Mouse (Mus musculus) ES-E14 (cell line): ENCODE results near the gene Usp48. TPM values are rescaled to one million over a fixed set of nuclear protein-coding genes. Genes with fewer than 3 reads are reported as not detected.

Experiments used
- DNase-seq: peaks from one replicate; pipeline ENCODE4 v3.0.0-alpha.2; 2013; ENCODE audit warnings: low read depth, low spot score
- H3K27ac ChIP-seq: 2 replicates; pipeline ENCODE4 v1.5.1; 2012; ENCODE audit warnings: low read depth, mild to moderate bottlenecking, low read length, moderate library complexity, mixed read lengths; ENCODE audit not compliant: poor library complexity, insufficient read depth, severe bottlenecking
- H3K36me3 ChIP-seq: 2 replicates; pipeline ENCODE4 v1.6.1; 2012; ENCODE audit warnings: mild to moderate bottlenecking, low read length, moderate library complexity, mixed read lengths; ENCODE audit not compliant: control insufficient read depth, poor library complexity, insufficient read depth, severe bottlenecking
- H3K4me1 ChIP-seq, 2 experiments: fragments of 150-350 bp in 1 of 2; sonication (generic) in 1 of 2; 2 replicates each; pipeline ENCODE4 v1.6.1; 2012; ENCODE audit warnings: low read length in 2 of 2, mild to moderate bottlenecking in 1 of 2, mixed read lengths in 1 of 2; ENCODE audit not compliant: control insufficient read depth in 2 of 2, insufficient read depth in 2 of 2, poor library complexity in 1 of 2
- H3K4me3 ChIP-seq, 2 experiments: fragments of 150-350 bp in 1 of 2; sonication (generic) in 1 of 2; 2 replicates each; pipeline ENCODE4 v1.5.1; 2012; ENCODE audit warnings: low read length in 2 of 2, low read depth in 1 of 2, mild to moderate bottlenecking in 1 of 2, mixed read lengths in 1 of 2; ENCODE audit not compliant: insufficient read depth in 1 of 2, poor library complexity in 1 of 2, severe bottlenecking in 1 of 2
- H3K9ac ChIP-seq: 2 replicates; pipeline ENCODE4 v1.6.1; 2012; ENCODE audit warnings: low read depth, mild to moderate bottlenecking, low read length, mixed read lengths; ENCODE audit not compliant: poor library complexity, insufficient read depth, severe bottlenecking
- H3K9me3 ChIP-seq: fragments of 150-350 bp; sonication (generic); 2 replicates; pipeline ENCODE4 v1.6.1; 2012; ENCODE audit warnings: low read depth, mild to moderate bottlenecking, low read length; ENCODE audit not compliant: control insufficient read depth, insufficient read depth
- CHD2 ChIP-seq: IDR thresholded peaks from 2 replicates; pipeline ENCODE4 v1.6.1; 2014; ENCODE audit warnings: mild to moderate bottlenecking, low read depth, low read length, inconsistent platforms
- HCFC1 ChIP-seq: IDR thresholded peaks from 2 replicates; pipeline ENCODE4 v1.6.1; 2012; ENCODE audit warnings: low read length, inconsistent platforms, borderline replicate concordance; ENCODE audit not compliant: insufficient read depth
- MAFK ChIP-seq: IDR thresholded peaks from 2 replicates; pipeline ENCODE4 v1.6.1; 2014; ENCODE audit warnings: mild to moderate bottlenecking, low read depth, low read length, inconsistent platforms; ENCODE audit not compliant: insufficient read depth
- ZC3H11A ChIP-seq: IDR thresholded peaks from 2 replicates; pipeline ENCODE4 v1.6.1; 2012; ENCODE audit warnings: low read depth, mild to moderate bottlenecking, inconsistent platforms, low read length, borderline replicate concordance
- ZNF384 ChIP-seq: IDR thresholded peaks from 2 replicates; pipeline ENCODE4 v1.6.1; 2012; ENCODE audit warnings: low read depth, low read length, inconsistent platforms
- in situ Hi-C, 2 experiments: fragments of 600-800 bp; cut with MboI; formaldehyde crosslinking; loops; one replicate each; pipeline ENCODE4 v1.15.1; 2025; ENCODE audit warnings: low sequenced_read_pairs in 2 of 2, inconsistent platforms in 1 of 2; ENCODE audit not compliant: unreplicated experiment in 2 of 2
- total RNA-seq: library from RNA; depleted of rRNA; stranded (reverse); fragments of 300-350 nt; gene quantifications from 2 replicates; pipeline ENCODE4 v1.2.3, GENCODE M21; 2012

Gene Usp48
- total RNA-seq, 1 experiment, result 173 TPM

- no peaks in the 10 kb centered on the region for H3K9me3 ChIP-seq
- no peak for DNase-seq
- H3K27ac ChIP-seq, result no peak overlapping the region
- TF ChIP-seq HCFC1, result no peak
- no peak for TF ChIP-seq ZC3H11A
- no peak for TF ChIP-seq MAFK
- TF ChIP-seq CHD2, result no peak
- TF ChIP-seq ZNF384, result no peak
- in situ Hi-C loops, result no loop called here
- H3K9ac ChIP-seq, result no peak overlapping the region
- H3K4me3 ChIP-seq, result no peak overlapping the region
- no peaks in the 10 kb centered on the region for H3K36me3 ChIP-seq
- H3K4me1 ChIP-seq, result no peaks in the 10 kb centered on the region; a peak in 1 of 4 replicates
Measured at GRCm38 (mm10) chr4:137666283-137666957, 72.9 kb downstream of the Usp48 start.

- no peak for DNase-seq
- Histone ChIP-seq H3K27ac (no peak overlapping the region), H3K4me1 (no peaks in the 10 kb centered on the region; a peak in 1 of 4 replicates), H3K9ac (no peak overlapping the region), H3K4me3 (no peak overlapping the region), H3K36me3 (no peaks in the 10 kb centered on the region), H3K9me3 (no peaks in the 10 kb centered on the region)
- TF ChIP-seq CHD2 (no peak), ZNF384 (no peak)
- in situ Hi-C loops, result no loop called here
Measured at GRCm38 (mm10) chr4:137666958-137667345, 73.4 kb downstream of the Usp48 start.

- DNase-seq, result no peak
- H3K27ac ChIP-seq, result no peak overlapping the region
- H3K9me3 ChIP-seq, result no peaks in the 10 kb centered on the region
- no peaks in the 10 kb centered on the region for H3K36me3 ChIP-seq
- no peak overlapping the region for H3K9ac ChIP-seq
- H3K4me1 ChIP-seq, result no peaks in the 10 kb centered on the region; a peak in 1 of 4 replicates
- in situ Hi-C loops, result no loop called here
- no peak for TF ChIP-seq ZC3H11A
- TF ChIP-seq HCFC1, result no peak
- no peak for TF ChIP-seq MAFK
- TF ChIP-seq CHD2, result no peak
- TF ChIP-seq ZNF384, result no peak
- no peak overlapping the region for H3K4me3 ChIP-seq
Measured at GRCm38 (mm10) chr4:137667747-137668146, 74.2 kb downstream of the Usp48 start.

- peaks cover 0 to 5% of the 10 kb centered on the region in 2 experiments; a peak in 2 of 4 replicates for H3K4me1 ChIP-seq
- H3K36me3 ChIP-seq, result no peaks in the 10 kb centered on the region
- DNase-seq, result no peak
- H3K4me3 ChIP-seq, result no peak overlapping the region
- H3K27ac ChIP-seq, result no peak overlapping the region
- no peak overlapping the region for H3K9ac ChIP-seq
- in situ Hi-C loops, result no loop called here
- no peaks in the 10 kb centered on the region for H3K9me3 ChIP-seq
- TF ChIP-seq HCFC1 (no peak), CHD2 (no peak), ZNF384 (no peak), ZC3H11A (no peak), MAFK (no peak)
Measured at GRCm38 (mm10) chr4:137671711-137672500, 78.4 kb downstream of the Usp48 start.
